Mouse (Mus musculus): ENCODE data around the gene Homer1. TPM values are rescaled to one million over a fixed set of nuclear protein-coding genes. Genes with fewer than 3 reads are reported as not detected.

Gene Homer1
- polyA plus RNA-seq, 1 experiment from 2014 or later, result 3.6 TPM

DNA sequence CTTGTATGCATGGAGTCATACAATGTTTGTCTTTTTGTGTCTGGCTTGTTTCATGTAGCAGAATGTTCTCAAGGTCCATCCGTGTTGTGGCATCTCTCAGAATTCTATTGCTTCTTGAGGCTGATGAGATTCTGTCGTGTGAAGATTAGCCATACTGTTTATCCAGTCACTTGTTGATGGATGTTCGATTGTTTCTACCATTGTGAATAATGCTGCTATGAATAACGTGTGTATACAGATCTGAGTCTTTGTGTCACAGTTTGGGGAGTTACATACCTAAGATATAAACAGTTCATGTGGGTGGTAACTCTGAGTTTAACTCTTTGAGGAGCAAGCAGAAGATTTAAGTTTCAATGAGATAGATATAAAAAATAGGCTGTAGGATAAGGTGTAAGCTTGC lies 110.9 kb downstream of the Homer1 start:
- Histone ChIP-seq H3K4me1 (replicated peaks; ENCODE audit: insufficient read depth, low read length) (no peaks in the 10 kb centered on the region), H3K4me2 (ENCODE audit: low read length) (no peak overlapping the region), H3K27ac (no peak overlapping the region), H3K27me3 (ENCODE audit: insufficient read depth, low read length) (no peaks in the 10 kb centered on the region), H3K36me3 (ENCODE audit: insufficient read depth, low read length) (no peaks in the 10 kb centered on the region), H3K9me3 (replicated peaks; ENCODE audit: low read length) (no peaks in the 10 kb centered on the region), H3K9ac (ENCODE audit: low read depth, low read length) (no peak overlapping the region), H3K4me3 (replicated peaks; ENCODE audit: low read depth, low read length) (no peak overlapping the region)
- DNase-seq (ENCODE audit: low spot score), result no peak
- TF ChIP-seq CTCF (IDR thresholded peaks at IDR 0.05; ENCODE audit: low read depth), result no peak
- no peak for ATAC-seq (replicated peaks; ENCODE audit: low FRiP score, low read depth)
- WGBS, result 76% methylated on average over 4 of the region's 4 CpGs

DNA sequence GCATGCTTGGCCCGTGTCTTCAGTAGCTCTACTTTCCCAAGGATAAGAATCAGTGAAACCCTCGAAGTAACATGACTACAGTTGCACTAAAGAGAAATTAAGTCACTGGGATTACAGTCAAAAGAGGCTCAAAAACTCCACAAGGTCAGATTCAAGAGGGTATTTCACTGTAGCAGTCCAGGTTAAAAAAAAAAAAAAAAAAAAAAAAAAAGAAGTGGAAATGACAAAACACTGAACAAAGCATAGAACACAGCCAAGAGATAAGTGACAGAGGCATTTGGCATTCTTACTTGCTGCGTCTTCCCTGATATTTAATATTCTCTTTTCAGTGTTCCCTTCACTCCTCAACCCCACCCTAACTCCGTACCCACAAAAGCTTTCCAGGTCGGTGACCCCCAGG lies 115.6 kb downstream of the Homer1 start:
- no peak overlapping the region for H3K27ac ChIP-seq
- H3K4me2 ChIP-seq (ENCODE audit: low read length), result no peak overlapping the region
- no peaks in the 10 kb centered on the region for H3K4me1 ChIP-seq (replicated peaks; ENCODE audit: insufficient read depth, low read length)
- WGBS, result 89% methylated on average over 5 of the region's 5 CpGs
- H3K36me3 ChIP-seq (ENCODE audit: insufficient read depth, low read length), result no peaks in the 10 kb centered on the region
- ATAC-seq (replicated peaks; ENCODE audit: low FRiP score, low read depth) (no peak), DNase-seq (ENCODE audit: low spot score) (no peak)
- no peak overlapping the region for H3K4me3 ChIP-seq (replicated peaks; ENCODE audit: low read depth, low read length)
- no peaks in the 10 kb centered on the region for H3K9me3 ChIP-seq (replicated peaks; ENCODE audit: low read length)
- H3K27me3 ChIP-seq (ENCODE audit: insufficient read depth, low read length), result no peaks in the 10 kb centered on the region
- no peak for TF ChIP-seq CTCF (IDR thresholded peaks at IDR 0.05; ENCODE audit: low read depth)
- H3K9ac ChIP-seq (ENCODE audit: low read depth, low read length), result no peak overlapping the region

DNA sequence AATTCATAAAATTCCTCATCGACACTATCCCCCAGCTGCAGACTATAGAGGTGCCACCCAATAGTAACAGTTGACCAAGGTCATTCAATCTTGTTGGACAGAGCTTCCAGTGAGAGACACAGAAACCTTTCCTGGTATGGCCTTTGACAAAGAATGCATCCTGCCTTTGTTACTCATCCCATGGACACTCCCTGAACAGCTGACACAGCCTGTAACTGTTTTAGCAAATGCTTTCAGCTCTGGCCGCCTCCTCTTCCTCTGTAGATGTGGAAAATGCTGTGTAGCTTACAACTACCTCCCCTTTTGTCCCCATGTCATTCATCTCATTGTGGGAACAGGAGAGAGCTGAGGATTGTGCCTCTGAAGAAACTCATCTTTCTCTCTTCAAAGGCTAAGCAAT lies 118.9 kb downstream of the Homer1 start:
- H3K27ac ChIP-seq, result no peak overlapping the region
- H3K4me3 ChIP-seq (replicated peaks; ENCODE audit: low read depth, low read length), result no peak overlapping the region
- no peaks in the 10 kb centered on the region for H3K4me1 ChIP-seq (replicated peaks; ENCODE audit: insufficient read depth, low read length)
- H3K36me3 ChIP-seq (ENCODE audit: insufficient read depth, low read length), result no peaks in the 10 kb centered on the region
- DNase-seq (ENCODE audit: low spot score) (no peak), ATAC-seq (replicated peaks; ENCODE audit: low FRiP score, low read depth) (no peak)
- no peak overlapping the region for H3K4me2 ChIP-seq (ENCODE audit: low read length)
- no peaks in the 10 kb centered on the region for H3K9me3 ChIP-seq (replicated peaks; ENCODE audit: low read length)
- 79% methylated on average over 2 of the region's 2 CpGs for WGBS
- H3K27me3 ChIP-seq (ENCODE audit: insufficient read depth, low read length), result no peaks in the 10 kb centered on the region
- no peak overlapping the region for H3K9ac ChIP-seq (ENCODE audit: low read depth, low read length)
- TF ChIP-seq CTCF (IDR thresholded peaks at IDR 0.05; ENCODE audit: low read depth), result no peak

DNA sequence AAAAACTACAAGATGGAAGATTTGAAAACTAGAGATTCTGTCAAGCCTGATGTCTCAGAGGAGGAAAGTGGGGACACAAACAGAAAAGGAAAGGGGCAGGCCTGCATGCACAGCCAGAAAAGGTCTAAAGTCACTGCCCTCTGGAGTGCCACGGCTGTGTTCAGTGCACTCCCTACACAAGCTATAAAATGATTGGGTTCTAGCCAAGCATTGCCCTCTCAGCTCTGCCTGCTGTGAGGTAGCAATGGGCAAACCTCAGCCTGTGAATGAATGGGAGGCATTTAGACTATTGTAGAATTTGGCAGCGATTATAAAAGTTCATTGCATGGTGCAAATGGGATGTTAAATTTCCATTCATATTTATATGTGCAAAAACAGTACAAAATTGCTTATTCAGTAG lies 120.3 kb downstream of the Homer1 start:
- ATAC-seq (replicated peaks; ENCODE audit: low FRiP score, low read depth), result no peak

DNA sequence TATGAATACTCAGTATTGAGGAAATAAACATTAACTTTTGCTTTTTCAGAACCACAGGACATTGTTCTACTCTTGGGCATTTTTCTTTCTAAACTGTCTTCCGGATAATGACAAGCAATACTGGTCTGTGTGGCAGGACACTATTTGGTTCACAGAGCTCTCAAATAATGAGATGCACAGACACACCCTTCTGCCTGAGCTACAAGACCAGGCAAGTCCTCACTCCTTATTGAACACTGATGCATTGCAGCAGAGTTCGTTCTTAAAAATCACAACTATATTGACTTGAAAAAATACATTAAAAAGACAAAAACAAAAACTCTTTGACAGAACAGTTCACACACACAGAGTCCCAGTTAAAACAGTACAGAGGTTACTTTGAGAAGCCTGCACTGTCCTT lies 123.8 kb downstream of the Homer1 start:
- no peaks in the 10 kb centered on the region for H3K9me3 ChIP-seq (replicated peaks; ENCODE audit: low read length)
- ATAC-seq (replicated peaks; ENCODE audit: low FRiP score, low read depth), result no peak
- H3K4me2 ChIP-seq (ENCODE audit: low read length), result no peak overlapping the region
- no peak for DNase-seq (ENCODE audit: low spot score)
- H3K4me1 ChIP-seq (replicated peaks; ENCODE audit: insufficient read depth, low read length), result no peaks in the 10 kb centered on the region
- 89% methylated on average over 2 of the region's 2 CpGs for WGBS
- H3K27me3 ChIP-seq (ENCODE audit: insufficient read depth, low read length), result no peaks in the 10 kb centered on the region
- no peak overlapping the region for H3K9ac ChIP-seq (ENCODE audit: low read depth, low read length)
- no peak for TF ChIP-seq CTCF (IDR thresholded peaks at IDR 0.05; ENCODE audit: low read depth)
- no peak overlapping the region for H3K27ac ChIP-seq
- no peak overlapping the region for H3K4me3 ChIP-seq (replicated peaks; ENCODE audit: low read depth, low read length)
- no peaks in the 10 kb centered on the region for H3K36me3 ChIP-seq (ENCODE audit: insufficient read depth, low read length)

More for the DNA sequence above, 120.3 kb downstream of the Homer1 start:
- H3K9ac ChIP-seq (ENCODE audit: low read depth, low read length), result no peak overlapping the region
- no peaks in the 10 kb centered on the region for H3K9me3 ChIP-seq (replicated peaks; ENCODE audit: low read length)
- no peaks in the 10 kb centered on the region for H3K4me1 ChIP-seq (replicated peaks; ENCODE audit: insufficient read depth, low read length)
- WGBS, result 73% methylated on average over 2 of the region's 2 CpGs
- TF ChIP-seq CTCF (IDR thresholded peaks at IDR 0.05; ENCODE audit: low read depth), result no peak
- no peak overlapping the region for H3K27ac ChIP-seq
- DNase-seq (ENCODE audit: low spot score), result no peak
- no peaks in the 10 kb centered on the region for H3K36me3 ChIP-seq (ENCODE audit: insufficient read depth, low read length)
- no peak overlapping the region for H3K4me2 ChIP-seq (ENCODE audit: low read length)
- H3K4me3 ChIP-seq (replicated peaks; ENCODE audit: low read depth, low read length), result no peak overlapping the region
- H3K27me3 ChIP-seq (ENCODE audit: insufficient read depth, low read length), result no peaks in the 10 kb centered on the region

DNA sequence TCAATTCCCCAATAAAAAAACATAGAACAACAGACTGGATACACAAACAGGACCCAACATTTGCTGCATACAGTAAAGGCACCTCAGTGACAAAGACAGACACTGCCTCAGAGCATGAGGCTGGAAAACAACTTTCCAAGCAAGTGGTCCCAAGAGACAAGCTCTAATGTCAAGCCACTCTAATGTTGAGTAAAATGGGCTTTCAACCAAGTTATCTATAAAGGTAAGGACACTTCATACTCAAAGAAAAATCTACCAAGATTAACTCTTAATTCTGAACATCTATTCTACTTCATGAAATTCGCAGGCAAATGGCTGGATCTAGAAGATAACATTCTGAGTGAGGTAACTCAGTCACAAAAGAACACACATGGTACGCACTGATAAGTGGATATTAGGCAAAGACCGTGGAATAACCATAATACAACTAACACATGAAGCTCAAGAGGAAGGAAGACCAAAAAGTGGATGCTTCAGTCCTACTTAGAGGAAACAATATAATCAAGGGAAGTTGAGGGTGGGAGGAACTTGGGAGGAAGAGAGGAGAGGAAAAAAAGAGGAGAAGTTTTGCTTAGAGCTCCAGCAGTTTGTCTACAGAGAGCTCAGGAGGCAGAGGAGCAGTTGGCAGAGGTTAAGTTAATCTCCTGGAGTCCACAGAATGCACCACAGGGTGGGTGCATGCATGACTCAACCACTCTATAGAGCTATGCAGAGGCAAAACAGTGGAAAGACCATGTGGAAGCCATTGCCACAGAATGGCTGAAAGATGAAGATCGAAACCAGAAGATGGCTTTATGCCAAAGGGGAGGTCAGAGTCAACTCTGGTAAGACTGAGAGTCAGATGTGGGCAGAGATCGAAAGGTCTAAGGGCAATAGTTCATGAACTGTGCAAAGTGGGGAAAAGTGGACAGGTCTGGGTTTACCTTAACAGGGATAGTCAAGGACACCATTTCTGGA lies 128.8 kb downstream of the Homer1 start:
- no peak for DNase-seq (ENCODE audit: low spot score)

More for the DNA sequence above, 128.8 kb downstream of the Homer1 start:
- ATAC-seq (replicated peaks; ENCODE audit: low FRiP score, low read depth), result no peak
- WGBS, result 93% methylated on average over 5 of the region's 5 CpGs
- no peak overlapping the region for H3K27ac ChIP-seq
- no peaks in the 10 kb centered on the region for H3K27me3 ChIP-seq (ENCODE audit: insufficient read depth, low read length)
- no peaks in the 10 kb centered on the region for H3K36me3 ChIP-seq (ENCODE audit: insufficient read depth, low read length)
- H3K4me1 ChIP-seq (replicated peaks; ENCODE audit: insufficient read depth, low read length), result no peaks in the 10 kb centered on the region
- H3K4me3 ChIP-seq (replicated peaks; ENCODE audit: low read depth, low read length), result no peak overlapping the region
- no peak overlapping the region for H3K4me2 ChIP-seq (ENCODE audit: low read length)
- no peak for TF ChIP-seq CTCF (IDR thresholded peaks at IDR 0.05; ENCODE audit: low read depth)
- H3K9me3 ChIP-seq (replicated peaks; ENCODE audit: low read length), result no peaks in the 10 kb centered on the region
- H3K9ac ChIP-seq (ENCODE audit: low read depth, low read length), result no peak overlapping the region
